Comparison of ENCODE assay signal across 9 mouse cellular contexts in genomic region chr10:82170808-82171207, GRCm38 (mm10). TPM values are rescaled to one million over a fixed set of nuclear protein-coding genes. Genes with fewer than 3 reads are reported as not detected.
DNase-seq lines count a peak whose midpoint lies in the region; ATAC-seq lines count a peak whose summit lies in the region.
"Had no signal": no experiment of that assay in that cellular context is flagged by ENCODE, and none has a peak within 500 bp of the region (broad histone marks: within the 10 kb centered on the region; RNA-seq: fewer than 3 reads in every experiment).

No protein-coding gene starts in this region.

- ATAC-seq in hindbrain, embryonic 14.5 days (ENCODE audit: low FRiP score): no peak
- no peak for ATAC-seq in hindbrain, embryonic 13.5 days (ENCODE audit: low FRiP score)

- no peaks in the 10 kb centered on the region for H3K36me3 ChIP-seq in hindbrain, embryonic 14.5 days (replicated peaks; ENCODE audit: control insufficient read depth, insufficient read depth)
- no peaks in the 10 kb centered on the region for H3K36me3 ChIP-seq in hindbrain, embryonic 13.5 days
- H3K36me3 ChIP-seq: midbrain, embryonic 12.5 days had no signal

- H3K4me2 ChIP-seq in hindbrain, embryonic 14.5 days (replicated peaks): no peak overlapping the region
- no peak overlapping the region for H3K4me2 ChIP-seq in hindbrain, embryonic 13.5 days
- H3K4me2 ChIP-seq: midbrain, embryonic 12.5 days had no signal

- H3K9me3 ChIP-seq in hindbrain, embryonic 14.5 days (ENCODE audit: control insufficient read depth, low read length): 0 out of 2 replicates have a peak, but pooled peaks cover 12% of the 10 kb centered on the region
- no peaks in the 10 kb centered on the region; the same call in 1 of the 2 replicates for H3K9me3 ChIP-seq in hindbrain, embryonic 13.5 days

- no peak overlapping the region for H3K9ac ChIP-seq in hindbrain, embryonic 14.5 days
- H3K9ac ChIP-seq in hindbrain, embryonic 13.5 days: no peak overlapping the region
- H3K9ac ChIP-seq: midbrain, embryonic 12.5 days had no signal

- peak; percentile 73 for DNase-seq in hindbrain, embryonic 14.5 days (ENCODE audit: low spot score)
- peak; percentile 24 for DNase-seq in thymus, postnatal 0 days (ENCODE audit: low spot score)
- DNase-seq in thymus, postnatal 36 days: no peak
- DNase-seq in embryo, embryonic 11.5 days (ENCODE audit: low read depth, low spot score): peak; percentile 24
- no peak for DNase-seq in ovary, adult 18-20 months (ENCODE audit: low spot score)
- no peak for DNase-seq in left cerebral cortex, postnatal 10 days (ENCODE audit: extremely low spot score in 1 of 2, low spot score in 2 of 2)
- DNase-seq in right cerebral cortex, postnatal 4 days: no peak

- WGBS in hindbrain, embryonic 14.5 days: 54% methylated on average over 2 of the region's 2 CpGs
- WGBS in hindbrain, embryonic 13.5 days: 56% methylated on average over 2 of the region's 2 CpGs

- intact Hi-C loops in left cerebral cortex, postnatal 10 days (cut with DNase I): loop anchor here (5.0 kb wide), 1 partner anchor 544 kb away; the partner anchor contains the start of genes Ankrd24 and Sirt6

- no peak overlapping the region for H3K4me3 ChIP-seq in hindbrain, embryonic 14.5 days (replicated peaks; ENCODE audit: low read length)
- no peak overlapping the region for H3K4me3 ChIP-seq in hindbrain, embryonic 13.5 days
- H3K4me3 ChIP-seq: midbrain, embryonic 12.5 days had no signal

- H3K27me3 ChIP-seq in hindbrain, embryonic 14.5 days (ENCODE audit: control insufficient read depth, insufficient read depth, low read length): no peaks in the 10 kb centered on the region
- no peaks in the 10 kb centered on the region for H3K27me3 ChIP-seq in hindbrain, embryonic 13.5 days
- H3K27me3 ChIP-seq: midbrain, embryonic 12.5 days had no signal

- no peak overlapping the region for H3K27ac ChIP-seq in hindbrain, embryonic 14.5 days
- H3K27ac ChIP-seq in hindbrain, embryonic 13.5 days: no peak overlapping the region
- H3K27ac ChIP-seq: midbrain, embryonic 12.5 days had no signal

- H3K4me1 ChIP-seq in hindbrain, embryonic 14.5 days (replicated peaks; ENCODE audit: control insufficient read depth, insufficient read depth, low read length): no peaks in the 10 kb centered on the region
- no peaks in the 10 kb centered on the region for H3K4me1 ChIP-seq in hindbrain, embryonic 13.5 days (replicated peaks)
- H3K4me1 ChIP-seq: midbrain, embryonic 12.5 days had no signal

RNA-seq across cellular contexts. Expression of gene AU041133, which starts 43.0 kb away (rescaled TPM):
- polyA plus RNA-seq in hindbrain, embryonic 14.5 days (2014; fragmentation: Nextera tagmentation; extraction: Ambion mirVana): 9.5 and 10.5 TPM in 2 replicates
- polyA plus RNA-seq in hindbrain, embryonic 13.5 days (2015; fragmentation: Nextera tagmentation; extraction: Ambion mirVana): 9.1 and 9.6 TPM in 2 replicates
- 7.9 and 8.6 TPM in 2 replicates for polyA plus RNA-seq in thymus, postnatal 0 days (2015; fragmentation: Nextera tagmentation; extraction: Ambion mirVana)
- 10 to 100 TPM; 11.6 to 12.0 TPM for total RNA-seq in left cerebral cortex, postnatal 10 days (2021)

Comparison
In these comparisons a context has a peak if more than half of its experiments do, and no peak if none do; other contexts are left out.
1. DNase-seq: peak in hindbrain, embryonic 14.5 days (single experiment), thymus, postnatal 0 days (single experiment) and embryo, embryonic 11.5 days (single experiment); none in thymus, postnatal 36 days (0 of 2), ovary, adult 18-20 months (single experiment), left cerebral cortex, postnatal 10 days (0 of 2) and right cerebral cortex, postnatal 4 days (single experiment).